Mouse (Mus musculus) frontal cortex, postnatal 25 days (tissue): ENCODE results near the gene H2al1a.

Experiments used
- DNase-seq, 2 experiments: peaks; one replicate each; pipeline ENCODE4 v3.0.0; 2022; ENCODE audit warnings: low spot score in 2 of 2

H2al1a gene

DNA sequence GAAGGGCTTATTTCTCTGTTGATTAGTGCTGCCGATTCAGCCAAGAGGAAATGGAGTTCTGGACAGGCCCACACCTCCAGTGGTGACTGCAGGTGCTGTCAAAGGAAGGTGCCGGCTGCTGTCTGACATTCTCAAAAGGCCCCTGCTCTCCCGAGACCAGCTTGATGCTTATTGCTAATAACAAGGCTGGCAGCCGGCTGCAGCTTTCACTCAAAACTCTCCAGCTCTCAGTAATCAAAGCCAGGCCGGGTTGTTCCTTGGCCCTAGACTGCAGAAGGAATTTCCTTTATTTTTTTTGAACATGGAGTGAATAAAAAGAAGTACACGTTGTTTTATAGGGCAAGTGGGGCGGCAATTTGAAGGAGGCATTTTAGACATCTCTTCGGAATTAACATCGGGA lies 46.7 kb downstream of the H2al1a start:
- no peak for DNase-seq

DNA sequence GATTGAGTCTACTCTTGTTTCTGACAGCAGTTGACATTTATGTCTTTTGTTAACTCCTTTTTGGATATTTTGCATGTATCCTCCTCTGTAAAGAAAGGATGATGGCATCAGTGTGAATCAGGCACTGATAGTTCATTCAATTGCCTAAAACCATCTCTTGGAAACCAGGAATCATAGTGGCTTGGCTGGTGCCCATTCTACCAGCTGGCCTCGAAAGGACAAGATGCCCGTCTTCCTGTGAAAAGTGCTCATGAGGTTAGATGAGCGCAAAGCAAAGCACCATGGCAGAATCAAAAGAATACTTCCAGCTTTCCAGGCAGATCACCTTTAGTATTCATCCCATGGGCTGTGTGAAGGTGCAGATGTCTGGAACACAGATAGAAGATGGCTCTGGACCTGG lies 47.7 kb downstream of the H2al1a start:
- DNase-seq: no peak
